Mouse (Mus musculus) lung, postnatal 0 days (tissue): ENCODE measurements around the gene H2afx. TPM values are rescaled to one million over a fixed set of nuclear protein-coding genes. Genes with fewer than 3 reads are reported as not detected.

ENCODE experiments used
- ATAC-seq: fragments of 200-750 bp; cut with Nextera tagmentation; 2 replicates; pipeline ENCODE4 v1.8.0; 2017; ENCODE audit warnings: moderate library complexity
- DNase-seq: peaks from one replicate; pipeline ENCODE4 v3.0.0-alpha.2; 2016; ENCODE audit warnings: low spot score
- H3K27ac ChIP-seq: fragments of 300-500 bp; sonication (generic); 2 replicates; pipeline ENCODE4 v1.5.1; 2014; ENCODE audit warnings: antibody characterized with exemption, mild to moderate bottlenecking, low read length, mixed read lengths
- H3K27me3 ChIP-seq: fragments of 300-500 bp; sonication (generic); replicated peaks from 2 replicates; pipeline ENCODE4 v1.6.1; 2014; ENCODE audit warnings: low read length, mixed read lengths; ENCODE audit not compliant: insufficient read depth
- H3K36me3 ChIP-seq: fragments of 300-500 bp; sonication (generic); 2 replicates; pipeline ENCODE4 v1.6.1; 2014; ENCODE audit warnings: low read length, mixed read lengths; ENCODE audit not compliant: insufficient read depth
- H3K4me1 ChIP-seq: fragments of 300-500 bp; sonication (generic); 2 replicates; pipeline ENCODE4 v1.6.1; 2014; ENCODE audit warnings: antibody characterized with exemption, low read depth, low read length, mixed read lengths; ENCODE audit not compliant: insufficient read depth
- H3K4me2 ChIP-seq: fragments of 300-500 bp; sonication (generic); replicated peaks from 2 replicates; pipeline ENCODE4 v1.6.1; 2014; ENCODE audit warnings: low read depth, mild to moderate bottlenecking, low read length, moderate library complexity, mixed read lengths
- H3K4me3 ChIP-seq: fragments of 300-500 bp; sonication (generic); 2 replicates; pipeline ENCODE4 v1.5.1; 2014; ENCODE audit warnings: low read depth, low read length
- H3K9ac ChIP-seq: fragments of 300-500 bp; sonication (generic); replicated peaks from 2 replicates; pipeline ENCODE4 v1.6.1; 2014; ENCODE audit warnings: low read depth, mild to moderate bottlenecking
- H3K9me3 ChIP-seq: fragments of 300-500 bp; sonication (generic); 2 replicates; pipeline ENCODE4 v1.6.1; 2016; ENCODE audit warnings: low read length, mixed read lengths
- CTCF ChIP-seq: IDR thresholded peaks from 2 replicates; pipeline ENCODE4 v1.5.1; 2016; ENCODE audit warnings: antibody characterized with exemption, mild to moderate bottlenecking
- EP300 ChIP-seq: IDR thresholded peaks from 2 replicates; pipeline ENCODE4 v1.6.1; 2016; ENCODE audit warnings: antibody characterized with exemption, mild to moderate bottlenecking, control low read depth
- WGBS: fragments of 180-500 bp; shearing (Covaris S2); extraction: QIAGEN DNeasy Blood & Tissue Kit; methylation state at CpG from one replicate; pipeline ENCODE4 v1.1.7; 2014; 5-methylcytosine and 5-hydroxymethylcytosine counted together
- polyA plus RNA-seq: library from polyadenylated mRNA; unstranded; fragments of >200 nt; fragmentation: Nextera tagmentation; extraction: Ambion mirVana; gene quantifications from 2 replicates; pipeline ENCODE4 v1.2.1, GENCODE M21; 2015

Gene H2afx
- polyA plus RNA-seq, 1 experiment from 2014 or later, result 50.0 TPM

- no peak for TF ChIP-seq CTCF
- no peak for TF ChIP-seq EP300
- ATAC-seq (peak; percentile 7; the same call in 1 of the 2 replicates), DNase-seq (no peak)
- no peaks in the 10 kb centered on the region for H3K9me3 ChIP-seq
- H3K9ac ChIP-seq, result peak overlapping the region; percentile 77
- H3K36me3 ChIP-seq, result peaks cover 7% of the 10 kb centered on the region; the same call in 1 of the 2 replicates
- WGBS, result 3% methylated on average over 6 of the region's 6 CpGs
- peak overlapping the region; percentile 77 for H3K4me3 ChIP-seq
- H3K4me1 ChIP-seq, result peaks cover 8% of the 10 kb centered on the region; the same call in 1 of the 2 replicates
- peak overlapping the region; percentile 62 for H3K4me2 ChIP-seq
- H3K27ac ChIP-seq, result peak overlapping the region; percentile 95
- no peaks in the 10 kb centered on the region for H3K27me3 ChIP-seq
Observed at GRCm38 (mm10) chr9:44343290-44343689, 8.8 kb downstream of the H2afx start.

- 0% methylated on average over 24 of the region's 39 CpGs for WGBS
- Histone ChIP-seq H3K4me2 (peak within 1 kb of the TSS; percentile 62), H3K4me1 (peaks cover 8% of the 10 kb centered on the region; the same call in 1 of the 2 replicates), H3K27ac (peak within 1 kb of the TSS; percentile 95), H3K9me3 (no peaks in the 10 kb centered on the region), H3K27me3 (no peaks in the 10 kb centered on the region), H3K4me3 (peak within 1 kb of the TSS; percentile 77), H3K9ac (peak within 1 kb of the TSS; percentile 77), H3K36me3 (peaks cover 11% of the 10 kb centered on the region; the same call in 1 of the 2 replicates)
- ATAC-seq, result peak; percentile 97
- TF ChIP-seq EP300 (no peak), CTCF (no peak)
- DNase-seq, result peak; percentile 97
Observed at GRCm38 (mm10) chr9:44343781-44344421, 9.4 kb downstream of the H2afx start, which contains the start of gene Hmbs. Gene Hmbs (minus strand): TSS chr9:44344228.

- H3K4me2 ChIP-seq, result no peak overlapping the region
- ATAC-seq (no peak), DNase-seq (peak; percentile 55)
- H3K9ac ChIP-seq, result no peak overlapping the region
- H3K36me3 ChIP-seq, result peaks cover 13% of the 10 kb centered on the region; the same call in 1 of the 2 replicates
- H3K4me3 ChIP-seq, result no peak overlapping the region
- TF ChIP-seq EP300 (peak; percentile 14; the same call in 1 of the 2 replicates), CTCF (no peak)
- no peak overlapping the region for H3K27ac ChIP-seq
- WGBS, result 81% methylated on average over 5 of the region's 6 CpGs
- H3K9me3 ChIP-seq, result no peaks in the 10 kb centered on the region
- H3K4me1 ChIP-seq, result peaks cover 8% of the 10 kb centered on the region; the same call in 1 of the 2 replicates
- no peaks in the 10 kb centered on the region for H3K27me3 ChIP-seq
Observed at GRCm38 (mm10) chr9:44345570-44346433, 11.3 kb downstream of the H2afx start.

- 86% methylated on average over 9 of the region's 9 CpGs for WGBS
- Histone ChIP-seq H3K36me3 (peaks cover 19% of the 10 kb centered on the region; the same call in 1 of the 2 replicates), H3K9me3 (no peaks in the 10 kb centered on the region), H3K4me3 (no peak overlapping the region), H3K4me2 (no peak overlapping the region), H3K27me3 (no peaks in the 10 kb centered on the region), H3K4me1 (peaks cover 8% of the 10 kb centered on the region; the same call in 1 of the 2 replicates), H3K9ac (no peak overlapping the region), H3K27ac (no peak overlapping the region)
- TF ChIP-seq EP300, result no peak
- no peak for TF ChIP-seq CTCF
- DNase-seq, result no peak
- no peak for ATAC-seq
Observed at GRCm38 (mm10) chr9:44347166-44347565, 12.7 kb downstream of the H2afx start.

GRCm38 (mm10) chr9:44347621-44348020 lies 13.1 kb downstream of the H2afx start:
- H3K9me3 ChIP-seq, result no peaks in the 10 kb centered on the region
- no peak for DNase-seq
- H3K27ac ChIP-seq, result no peak overlapping the region
- H3K9ac ChIP-seq, result no peak overlapping the region
- H3K36me3 ChIP-seq, result peaks cover 24% of the 10 kb centered on the region; the same call in 1 of the 2 replicates
- TF ChIP-seq CTCF (no peak), EP300 (no peak)
- H3K4me3 ChIP-seq, result no peak overlapping the region
- peaks cover 8% of the 10 kb centered on the region; the same call in 1 of the 2 replicates for H3K4me1 ChIP-seq
- H3K27me3 ChIP-seq, result no peaks in the 10 kb centered on the region
- no peak overlapping the region for H3K4me2 ChIP-seq
- ATAC-seq, result no peak
- 74% methylated on average over 4 of the region's 4 CpGs for WGBS

GRCm38 (mm10) chr9:44348546-44348945 lies 14.1 kb downstream of the H2afx start:
- no peak overlapping the region for H3K27ac ChIP-seq
- ATAC-seq (no peak), DNase-seq (no peak)
- no peaks in the 10 kb centered on the region for H3K9me3 ChIP-seq
- H3K4me3 ChIP-seq, result no peak overlapping the region
- no peak overlapping the region for H3K9ac ChIP-seq
- H3K36me3 ChIP-seq, result peaks cover 28% of the 10 kb centered on the region; the same call in 1 of the 2 replicates
- no peak overlapping the region for H3K4me2 ChIP-seq
- TF ChIP-seq CTCF, result peak; percentile 34
- TF ChIP-seq EP300, result no peak
- H3K4me1 ChIP-seq, result no peaks in the 10 kb centered on the region
- H3K27me3 ChIP-seq, result no peaks in the 10 kb centered on the region
- 97% methylated on average over 4 of the region's 4 CpGs for WGBS
